Mouse (Mus musculus): ENCODE measurements around the gene Fam166a.

Fam166a gene

DNA sequence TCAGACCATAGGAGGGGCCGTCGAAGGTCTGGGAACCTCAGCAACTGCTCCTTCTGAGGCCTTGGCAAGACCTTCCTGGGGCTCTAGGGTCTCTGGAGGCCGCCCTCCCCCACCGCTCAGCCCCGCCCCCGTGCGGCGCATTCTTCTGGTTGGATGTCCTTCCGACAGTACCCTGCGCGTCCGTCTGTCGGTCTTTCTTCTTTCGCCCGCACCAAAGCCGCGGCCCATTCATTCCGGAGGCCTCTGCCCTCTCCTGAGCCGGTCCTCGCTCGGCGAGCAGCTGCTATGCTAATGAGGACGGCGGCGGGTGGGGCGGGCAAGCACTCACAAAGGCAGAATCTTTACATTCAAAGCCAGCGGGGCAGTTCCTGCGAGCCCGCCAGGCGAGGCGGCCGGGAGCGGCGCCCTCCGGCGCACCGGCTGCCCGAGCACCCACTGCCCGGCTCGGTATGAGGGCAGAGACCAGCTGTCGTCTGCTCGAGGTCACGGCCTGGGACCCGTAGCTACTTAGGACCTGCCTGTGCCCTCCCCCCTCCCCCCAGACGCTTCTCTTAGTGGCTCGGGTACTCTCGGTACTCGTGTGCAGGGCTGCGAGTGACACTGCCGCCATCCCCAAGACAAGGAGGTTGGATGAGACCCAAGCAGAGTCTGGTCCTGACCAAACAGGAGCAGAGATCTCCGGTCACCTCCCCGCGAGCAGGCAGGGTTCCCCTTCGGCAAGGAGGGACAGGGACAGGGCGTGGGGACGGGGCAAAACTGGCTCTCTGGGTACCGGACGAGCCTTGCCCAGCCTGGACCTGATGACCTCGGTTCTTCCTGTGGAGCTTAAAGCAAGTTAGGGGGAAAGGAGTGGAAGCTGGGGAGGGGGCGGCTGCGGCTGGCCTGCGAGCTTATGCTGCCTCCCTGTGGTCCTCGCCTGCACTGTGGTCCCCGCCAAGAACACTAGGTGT is 32.6 kb upstream of the Fam166a start:
- peak; percentile 70 for DNase-seq

DNA sequence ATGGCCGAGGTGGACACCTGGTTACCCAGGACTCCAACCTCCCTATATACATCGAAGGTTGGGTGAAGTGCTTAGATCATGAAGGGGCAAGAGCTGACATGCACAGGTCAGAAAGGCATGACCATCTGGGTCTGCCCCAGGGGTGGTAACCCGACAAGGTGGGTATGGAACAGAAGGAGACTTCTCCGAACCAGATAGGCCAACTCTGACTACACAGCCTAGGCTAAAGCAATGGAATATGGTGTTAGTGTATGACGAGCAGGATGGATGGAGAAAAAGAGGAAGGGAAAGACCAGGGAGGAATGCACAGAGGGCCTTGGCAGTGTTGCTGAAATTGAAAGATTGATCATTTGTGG is 32.0 kb upstream of the Fam166a start:
- DNase-seq, result no peak

GRCm38 (mm10) chr2:25187841-25188240 is 30.7 kb upstream of the Fam166a start:
- no peak for DNase-seq

GRCm38 (mm10) chr2:25193330-25193770 is 25.2 kb upstream of the Fam166a start:
- peak; percentile 88 for DNase-seq

DNA sequence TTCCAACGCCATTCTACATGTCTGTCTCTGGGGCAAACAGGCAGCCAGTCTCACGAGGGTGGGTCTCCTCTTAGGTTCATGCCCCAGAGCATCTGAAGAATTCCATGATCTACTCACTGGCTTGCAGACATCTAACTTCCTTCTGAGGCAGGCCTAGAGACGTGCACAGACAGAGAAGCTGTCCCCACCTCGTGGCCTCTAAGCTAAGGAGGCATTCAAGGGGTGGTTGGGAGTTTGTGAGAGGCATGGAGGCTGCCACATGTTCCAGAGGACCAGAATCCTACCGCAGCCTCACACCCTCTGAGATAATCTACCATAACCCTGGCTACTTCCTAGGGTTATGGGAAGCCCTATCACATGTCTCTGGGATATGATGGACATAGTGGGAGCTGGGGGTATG is 24.5 kb upstream of the Fam166a start:
- no peak for DNase-seq

DNA sequence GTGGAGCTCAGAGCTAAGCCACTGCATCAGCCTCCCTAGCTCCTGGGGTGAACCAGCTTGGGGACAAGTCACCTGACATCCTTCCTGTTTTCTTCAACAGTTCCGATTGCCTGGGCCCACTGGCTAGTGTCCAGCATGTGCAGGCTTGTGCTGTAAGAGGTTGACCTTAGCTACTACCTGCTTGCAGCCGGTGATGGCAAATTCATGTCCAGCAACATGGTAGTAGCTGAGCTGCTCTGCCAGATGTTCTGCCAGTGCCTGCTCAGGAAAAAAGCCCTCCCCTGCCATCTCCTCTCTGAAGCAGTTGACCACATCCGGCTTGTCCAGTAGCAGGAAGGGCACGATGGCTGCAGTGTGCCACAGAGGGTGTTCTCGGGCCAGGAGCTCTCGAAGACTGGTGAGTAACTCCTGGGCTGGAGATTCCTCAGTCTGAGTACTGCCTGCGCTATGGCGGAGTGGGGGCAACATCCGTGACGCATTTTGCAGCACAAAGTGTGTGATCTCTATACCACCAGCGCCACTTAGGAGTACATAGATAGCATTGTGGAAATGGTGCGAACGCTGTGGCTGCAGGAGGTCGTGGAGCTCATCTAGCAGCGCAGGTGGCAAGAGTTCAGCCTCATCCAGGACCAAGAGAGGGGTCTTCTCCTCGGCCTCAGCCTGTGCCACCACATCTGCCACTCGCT is 23.9 kb upstream of the Fam166a start:
- no peak for DNase-seq

DNA sequence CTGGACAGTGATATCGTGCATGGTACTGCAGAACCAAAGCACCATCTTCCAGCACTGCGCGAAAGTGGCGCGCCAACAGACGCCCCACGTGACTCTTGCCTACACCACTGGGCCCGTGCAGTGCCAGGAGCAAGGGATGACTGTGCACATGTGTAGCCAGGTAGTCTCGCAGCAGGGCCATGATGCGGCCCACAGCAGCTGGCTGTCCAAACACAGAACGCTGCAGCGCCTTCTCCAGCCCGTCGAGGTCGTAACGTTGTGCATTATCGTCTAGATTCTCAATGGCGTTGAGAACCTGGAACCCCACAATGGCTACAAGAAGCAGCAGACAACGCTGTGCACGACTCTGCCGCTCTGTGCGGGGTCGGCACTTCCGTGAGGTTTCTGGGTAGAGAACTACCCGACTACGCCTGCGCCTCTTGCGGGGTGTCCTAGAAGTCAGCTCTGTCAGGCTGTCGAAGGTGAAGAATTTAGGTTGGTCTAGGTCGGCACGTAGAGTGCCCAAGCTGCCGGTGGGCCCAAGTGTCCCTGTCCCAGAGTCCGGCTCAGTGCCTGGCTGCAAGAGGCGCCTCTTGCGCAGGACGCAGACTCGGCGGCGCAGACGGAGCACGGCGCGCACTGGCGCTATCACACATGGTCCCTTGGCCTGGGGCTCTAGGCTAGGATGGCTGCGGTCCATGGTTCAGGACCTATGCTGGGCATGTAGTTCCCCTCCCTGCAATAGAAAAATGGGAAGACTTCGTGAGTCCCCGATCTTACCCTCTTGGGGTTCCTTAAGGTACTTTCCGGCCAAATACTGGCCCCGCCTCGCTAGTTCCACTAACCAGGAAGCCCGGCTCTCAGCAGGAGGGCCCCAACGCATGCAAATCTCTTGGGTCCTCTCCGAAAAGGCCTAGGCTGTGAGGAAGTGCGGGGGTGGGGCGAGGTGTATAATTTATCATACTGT is 23.1 kb upstream of the Fam166a start:
- peak; percentile 79 for DNase-seq

GRCm38 (mm10) chr2:25196172-25196954 is 22.2 kb upstream of the Fam166a start, which contains the start of gene Tor4a:
Gene Tor4a (minus strand): TSS chr2:25196886.
- DNase-seq, result peak; percentile 84

DNA sequence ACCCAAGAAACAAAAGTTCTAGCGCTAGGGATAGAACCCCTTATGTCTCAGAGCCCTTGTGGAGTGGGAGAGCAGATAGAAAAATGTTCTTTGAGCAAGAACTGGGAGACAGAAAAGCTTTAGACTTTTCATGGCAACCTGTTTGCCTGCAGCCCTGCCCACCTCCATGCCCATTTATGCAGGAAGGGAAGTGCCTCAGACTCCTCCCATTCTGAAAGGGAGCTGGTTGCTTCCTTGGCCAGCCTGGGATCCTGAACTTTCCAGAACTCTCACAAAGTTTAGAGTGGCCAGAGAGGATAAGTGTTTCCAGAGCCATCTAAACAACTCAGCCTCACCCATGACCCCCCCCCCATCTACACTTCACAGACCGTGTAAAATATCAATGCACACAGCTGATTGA is 21.4 kb upstream of the Fam166a start:
- DNase-seq, result no peak

GRCm38 (mm10) chr2:25197946-25198345 is 20.6 kb upstream of the Fam166a start:
- DNase-seq, result no peak

GRCm38 (mm10) chr2:25200631-25201030 is 17.9 kb upstream of the Fam166a start:
- DNase-seq, result no peak

DNA sequence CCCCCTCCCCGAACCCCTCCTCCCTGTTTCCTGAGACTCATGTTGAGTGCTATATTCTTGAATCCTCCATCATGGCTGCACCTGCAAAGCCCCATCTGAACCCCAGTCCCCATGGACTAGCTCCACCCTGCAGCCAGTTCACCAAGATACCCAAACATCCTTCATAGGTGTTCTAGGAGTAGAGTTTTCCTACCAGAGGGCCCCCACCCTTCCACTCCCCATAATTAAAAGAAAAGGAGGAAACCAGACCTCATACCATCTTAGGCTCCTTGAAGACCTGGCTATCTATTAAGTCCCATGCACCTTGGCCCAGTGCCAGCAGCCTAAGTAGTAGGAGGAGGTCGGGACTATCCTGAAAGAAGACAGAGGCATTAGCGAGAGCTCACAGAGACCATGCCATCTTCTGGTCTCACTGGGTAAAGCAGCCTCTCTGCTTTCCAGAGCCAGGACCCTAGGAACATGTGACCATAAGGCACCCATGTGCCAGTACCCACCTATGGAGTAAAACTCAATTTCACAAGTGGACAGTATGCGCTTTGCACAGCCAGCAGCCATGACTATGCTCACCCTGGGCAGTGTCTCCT is 14.8 kb upstream of the Fam166a start:
- DNase-seq, result no peak

DNA sequence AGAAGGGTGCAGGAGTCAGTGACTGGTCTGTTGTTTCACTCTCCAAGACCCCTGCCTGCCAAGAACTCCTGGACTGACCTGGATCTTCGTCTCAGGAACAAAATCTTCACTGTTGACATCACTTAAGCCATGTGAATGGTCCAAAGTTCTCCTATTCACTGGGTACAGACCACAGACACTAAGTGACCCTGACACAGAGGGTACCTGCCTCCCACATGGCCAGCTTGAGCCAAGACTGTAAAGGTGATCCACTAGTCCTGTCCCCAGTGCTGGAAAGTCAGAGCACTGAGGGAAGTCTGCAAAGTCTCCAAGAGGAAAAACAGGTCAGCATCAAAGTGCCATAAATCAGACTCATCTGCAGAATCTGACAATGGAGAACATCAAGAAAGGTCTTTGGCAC is 11.0 kb upstream of the Fam166a start:
- DNase-seq, result no peak

- DNase-seq, result no peak
These were observed 7.9 kb upstream of the Fam166a start for GRCm38 (mm10) chr2:25210686-25211085.

DNA sequence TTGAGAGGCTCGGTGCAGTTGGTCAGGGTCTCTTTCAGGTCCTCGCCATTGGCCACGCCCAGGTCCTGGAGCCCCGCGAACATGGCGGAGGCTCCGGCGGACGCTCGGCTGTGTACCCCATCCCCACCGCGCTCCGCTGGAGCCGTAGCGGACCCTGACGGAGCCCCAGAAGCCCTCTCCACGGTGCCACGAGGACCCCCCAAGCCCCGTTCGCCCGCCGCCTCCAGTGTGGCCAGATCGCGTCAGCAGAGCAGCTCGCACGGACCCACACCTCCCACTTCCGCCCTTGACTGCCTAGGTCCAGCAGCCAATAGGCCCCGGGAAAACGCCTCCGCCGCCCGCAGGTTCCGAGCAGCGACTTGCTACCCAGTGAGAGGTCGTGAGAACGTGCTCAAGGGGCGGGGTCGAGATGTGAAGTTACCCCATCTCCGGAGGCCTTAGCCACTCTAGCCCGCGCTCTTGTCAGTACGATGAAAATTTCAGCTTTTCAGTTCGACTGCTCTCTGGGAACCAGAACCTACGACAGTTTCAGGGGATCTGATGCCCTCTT is 7.3 kb upstream of the Fam166a start, which contains the start of gene Nelfb:
TSS of gene Nelfb (minus strand) at position 369 of the 550 bp plus-strand sequence.
- peak; percentile 92 for DNase-seq

- no peak for DNase-seq
These were observed 5.2 kb upstream of the Fam166a start for GRCm38 (mm10) chr2:25213266-25213865.

DNA sequence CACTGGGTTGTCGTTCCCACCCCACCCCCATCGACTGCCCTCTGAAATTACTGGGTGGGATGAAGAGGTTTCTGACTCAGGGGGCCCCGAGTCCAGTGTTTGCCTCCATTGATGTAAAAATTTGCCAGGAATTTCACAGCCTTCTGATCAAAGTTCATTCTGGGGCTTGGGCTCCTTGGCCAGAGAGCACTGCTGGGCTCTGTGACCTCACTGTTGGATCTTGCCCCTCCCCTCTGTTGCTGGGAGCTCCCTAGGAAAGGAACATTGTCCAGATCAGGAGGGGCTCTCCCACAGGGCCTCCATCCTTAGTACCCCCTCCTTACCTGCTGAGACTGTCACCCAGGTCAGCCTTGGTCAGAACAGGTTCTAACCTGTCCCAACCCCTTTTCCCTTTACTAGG is 4.1 kb upstream of the Fam166a start, which contains the start of gene Stpg3:
TSS of gene Stpg3 (minus strand) at position 194 of the 400 bp plus-strand sequence.
- no peak for DNase-seq

GRCm38 (mm10) chr2:25217666-25218065 is 879 bp upstream of the Fam166a start:
- DNase-seq, result no peak

- no peak for DNase-seq
These were observed 2.8 kb downstream of the Fam166a start for GRCm38 (mm10) chr2:25221331-25221772.

DNA sequence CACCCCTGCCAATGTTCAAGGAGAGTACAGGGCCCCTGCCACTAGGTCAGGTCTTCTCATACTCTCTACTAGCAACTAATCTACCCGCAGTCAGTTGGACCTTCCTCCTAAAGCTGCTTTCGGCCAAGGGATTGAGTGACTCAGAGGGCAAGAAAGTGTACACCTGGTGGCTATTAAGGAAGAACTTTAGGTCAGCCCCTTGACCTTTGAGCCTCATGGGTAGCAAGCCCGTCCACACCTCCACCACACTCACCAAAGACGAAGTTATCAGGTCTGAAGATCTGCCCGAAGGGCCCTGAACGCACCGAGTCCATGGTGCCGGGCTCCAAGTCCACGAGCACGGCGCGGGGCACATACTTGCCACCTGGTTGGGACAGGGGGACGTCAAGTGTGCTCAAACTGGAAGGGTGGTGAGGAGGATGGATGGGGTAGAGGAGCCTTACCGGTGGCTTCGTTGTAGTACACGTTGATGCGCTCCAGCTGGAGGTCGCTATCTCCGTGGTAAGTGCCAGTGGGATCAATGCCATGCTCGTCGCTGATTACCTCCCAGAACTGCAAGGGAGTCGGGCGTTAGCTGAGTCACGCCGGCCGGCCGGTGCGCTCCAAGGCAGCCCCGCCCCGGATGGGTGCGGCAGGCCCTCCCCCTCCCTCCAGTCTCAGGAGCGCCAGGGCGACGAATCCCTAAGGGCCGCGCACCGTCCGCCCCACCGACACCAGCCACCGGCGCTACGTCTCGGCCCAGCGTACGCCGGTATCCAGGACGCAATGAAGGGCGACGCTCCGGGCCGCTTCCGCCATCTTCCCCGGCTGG is 5.3 kb downstream of the Fam166a start:
- DNase-seq, result peak; percentile 84
